Mouse (Mus musculus): ENCODE results near the gene Glod4.

Glod4 gene

GRCm38 (mm10) chr11:76083941-76084367, 159.6 kb downstream of the Glod4 start:
- DNase-seq (ENCODE audit: low read depth) = no peak

- no peak for DNase-seq (ENCODE audit: low read depth)
These were observed 162.4 kb downstream of the Glod4 start for GRCm38 (mm10) chr11:76081048-76081640.

- no peak for DNase-seq (ENCODE audit: low read depth)
These were observed 163.2 kb downstream of the Glod4 start for GRCm38 (mm10) chr11:76080293-76080692.

GRCm38 (mm10) chr11:76077341-76077740, 166.2 kb downstream of the Glod4 start:
- DNase-seq (ENCODE audit: low read depth) = no peak

DNA sequence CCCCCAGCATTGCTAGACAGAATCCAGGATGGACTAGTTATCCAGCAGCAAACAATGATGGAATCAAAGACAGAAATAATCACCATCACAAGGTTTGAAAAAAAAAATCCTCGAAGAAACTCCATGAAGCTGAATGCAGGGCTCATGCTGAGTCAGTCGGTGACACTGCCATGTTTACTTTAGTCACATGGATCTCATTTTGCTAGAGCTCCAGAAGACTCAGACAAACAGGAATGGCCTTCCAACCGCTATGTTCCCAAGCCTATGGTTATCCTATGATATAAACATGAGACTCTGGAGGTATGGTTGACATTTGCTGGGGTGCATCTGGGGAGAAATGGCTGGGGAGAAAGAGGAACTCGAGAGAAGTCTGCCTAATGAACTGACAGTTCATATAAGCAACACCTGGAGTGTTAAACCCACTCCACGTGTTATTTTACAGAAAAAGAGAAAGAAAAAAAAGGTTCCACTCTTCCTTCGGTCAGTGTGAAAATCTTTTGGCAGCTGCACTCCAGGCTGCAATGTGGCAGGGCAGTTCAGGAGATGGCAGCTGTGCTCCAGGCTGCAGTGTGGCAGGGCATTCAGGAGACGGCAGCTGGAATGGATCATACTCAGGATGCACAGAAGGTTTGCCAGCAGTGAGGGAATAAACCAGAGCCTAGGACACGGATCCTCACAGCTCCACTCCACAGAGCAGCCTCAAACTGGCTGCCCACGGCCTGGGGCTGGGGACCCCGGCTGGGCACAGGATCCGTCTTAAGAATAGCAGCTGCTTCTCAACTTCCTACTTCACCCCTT, 169.0 kb downstream of the Glod4 start:
- DNase-seq (ENCODE audit: low read depth) = no peak
